Mouse (Mus musculus): Measurements from ENCODE around the gene Anapc16. TPM values are rescaled to one million over a fixed set of nuclear protein-coding genes. Genes with fewer than 3 reads are reported as not detected.
A peak's percentile ranks its signal among the peaks of the same experiment; 100 is the strongest.

Gene Anapc16
- total and polyA plus RNA-seq, 3 experiments: 53.7 to 61.5 TPM; not detected in 1

DNA sequence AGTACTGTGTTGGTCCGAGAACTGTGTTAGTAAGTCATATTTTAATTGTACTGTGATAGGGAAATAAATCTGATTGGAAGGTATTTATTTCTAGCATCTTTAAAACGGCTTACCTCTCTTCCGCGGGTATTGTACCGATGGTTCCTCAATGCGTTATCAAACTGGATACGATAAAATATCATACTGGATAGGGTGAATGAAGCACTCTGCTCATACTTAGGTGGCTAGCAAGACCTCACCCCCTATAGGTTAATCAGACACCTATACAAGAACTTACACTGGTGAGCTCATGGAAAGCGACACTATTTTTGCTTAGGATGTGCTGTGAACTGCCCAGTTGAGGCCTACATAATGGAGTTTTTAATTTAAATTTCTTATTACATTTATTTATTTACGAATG is 912 bp upstream of the Anapc16 start:
- Histone ChIP-seq H3K4me3 (ENCODE audit: control insufficient read depth in 1 of 2, insufficient read depth in 1 of 2, low read depth in 2 of 2, low read length in 2 of 2) (peak overlapping the region; percentile 68 to 73), H3K27me3 (ENCODE audit: control insufficient read depth in 1 of 2, insufficient read depth in 2 of 2, low read length in 2 of 2) (no peaks in the 10 kb centered on the region), H3K4me1 (ENCODE audit: control insufficient read depth in 1 of 2, insufficient read depth in 2 of 2, low read length in 2 of 2) (peaks cover 5 to 12% of the 10 kb centered on the region in 2 experiments), H3K9me3 (replicated peaks; ENCODE audit: insufficient read depth, low read length) (no peaks in the 10 kb centered on the region), H3K79me2 (ENCODE audit: control insufficient read depth, insufficient read depth, low read length, poor library complexity) (peaks cover 15% of the 10 kb centered on the region), H3K27ac (ENCODE audit: control insufficient read depth, low read depth, low read length) (peak overlapping the region; percentile 93), H3K36me3 (ENCODE audit: control insufficient read depth in 1 of 2, insufficient read depth in 2 of 2, low read length in 2 of 2) (peaks cover 0 to 19% of the 10 kb centered on the region in 2 experiments; a peak in 2 of 4 replicates), H3K9ac (ENCODE audit: control insufficient read depth, low read depth, low read length, poor library complexity, severe bottlenecking) (peak overlapping the region; percentile 72)
- TF ChIP-seq MXI1 (IDR thresholded peaks at IDR 0.05; ENCODE audit: low read depth, low read length) (no peak), GATA1 (IDR thresholded peaks at IDR 0.05; ENCODE audit: low read depth, low read length) (peak; percentile 51; the same call in 1 of the 2 replicates)
- peak; percentile 63 for DNase-seq (ENCODE audit: low read depth, low spot score)

DNA sequence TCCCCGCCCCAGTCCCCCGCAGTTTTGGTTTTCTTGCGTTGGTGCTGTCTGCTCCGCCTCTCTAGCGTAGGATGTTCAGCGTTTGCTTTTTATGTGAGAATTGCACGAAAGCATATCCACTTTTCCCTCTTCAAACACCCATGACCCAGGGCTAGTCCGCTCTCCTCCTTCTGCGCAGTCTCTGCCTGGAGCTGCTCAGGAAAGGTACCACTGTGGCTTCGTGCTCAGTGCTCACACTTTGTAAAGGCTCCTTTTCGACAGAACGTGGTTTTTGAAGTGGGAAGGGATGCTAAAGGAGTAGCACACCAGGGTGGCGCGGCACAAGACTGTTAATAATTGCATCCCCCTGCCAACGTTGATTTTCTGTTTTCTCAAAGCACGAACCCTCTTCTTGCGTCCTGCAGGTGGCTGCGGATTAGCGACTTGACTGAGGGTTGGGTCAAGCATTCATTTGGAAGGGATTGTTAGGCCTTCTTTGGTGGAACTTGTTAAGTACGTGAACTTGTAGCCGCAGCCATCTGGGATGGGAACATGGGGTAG is 348 bp upstream of the Anapc16 start:
- H3K4me3 ChIP-seq (ENCODE audit: control insufficient read depth in 1 of 2, insufficient read depth in 1 of 2, low read depth in 2 of 2, low read length in 2 of 2): peak overlapping the region; percentile 68 to 73
- no peaks in the 10 kb centered on the region for H3K9me3 ChIP-seq (replicated peaks; ENCODE audit: insufficient read depth, low read length)
- peak; percentile 13; the same call in 1 of the 2 replicates for TF ChIP-seq MAZ (IDR thresholded peaks at IDR 0.05; ENCODE audit: low read depth, low read length)
- TF ChIP-seq USF2 (IDR thresholded peaks at IDR 0.05; ENCODE audit: borderline replicate concordance in 1 of 2, insufficient read depth in 1 of 2, low read depth in 1 of 2, low read length in 2 of 2): no peak
- peak; percentile 88 for TF ChIP-seq POLR2AphosphoS2 (IDR thresholded peaks at IDR 0.05; ENCODE audit: low read length)
- TF ChIP-seq CHD1 (IDR thresholded peaks at IDR 0.05; ENCODE audit: low read depth, low read length): peak; percentile 85
- peak; percentile 84 for TF ChIP-seq MXI1 (IDR thresholded peaks at IDR 0.05; ENCODE audit: low read depth, low read length)
- TF ChIP-seq NELFE (IDR thresholded peaks at IDR 0.05; ENCODE audit: low read depth, low read length): peak; percentile 70
- peak; percentile 49 for TF ChIP-seq MAX (IDR thresholded peaks at IDR 0.05; ENCODE audit: low read length)
- peak; percentile 75 for TF ChIP-seq TBP (IDR thresholded peaks at IDR 0.05; ENCODE audit: low read depth, low read length)
- TF ChIP-seq ZNF384 (IDR thresholded peaks at IDR 0.05; ENCODE audit: low read depth, low read length): no peak
- no peak for TF ChIP-seq GATA1 (IDR thresholded peaks at IDR 0.05; ENCODE audit: low read depth, low read length)
- no peak for TF ChIP-seq UBTF (IDR thresholded peaks at IDR 0.05; ENCODE audit: borderline replicate concordance, insufficient read depth, low read depth, low read length)
- TF ChIP-seq SMC3 (IDR thresholded peaks at IDR 0.05; ENCODE audit: low read depth, low read length): no peak
- peak; percentile 60 for TF ChIP-seq SIN3A (IDR thresholded peaks at IDR 0.05; ENCODE audit: low read length)
- TF ChIP-seq TCF12 (IDR thresholded peaks at IDR 0.05; ENCODE audit: low read depth, low read length): peak; percentile 50; the same call in 1 of the 2 replicates
- peak; percentile 22; the same call in 1 of the 2 replicates for TF ChIP-seq ZMIZ1 (IDR thresholded peaks at IDR 0.05; ENCODE audit: low read depth, low read length)
- TF ChIP-seq EP300 (IDR thresholded peaks at IDR 0.05; ENCODE audit: low read depth in 1 of 2, low read length in 2 of 2): peak in 1 of 2 experiments; percentile 3; a peak in 2 of 4 replicates
- no peak for TF ChIP-seq CTCF (IDR thresholded peaks at IDR 0.05 in 2 of 3, conservative IDR thresholded peaks at IDR 0.05 in 1 of 3; ENCODE audit: control insufficient read depth in 1 of 3, insufficient read depth in 1 of 3, low read depth in 2 of 3, low read length in 3 of 3, poor library complexity in 1 of 3, severe bottlenecking in 1 of 3)
- TF ChIP-seq POLR2AphosphoS5 (IDR thresholded peaks at IDR 0.05; ENCODE audit: borderline replicate concordance, low read depth, low read length): peak; percentile 23; the same call in 1 of the 2 replicates
- TF ChIP-seq POLR2A (IDR thresholded peaks at IDR 0.05; ENCODE audit: control insufficient read depth in 1 of 2, insufficient read depth in 1 of 2, low read depth in 1 of 2, low read length in 2 of 2, poor library complexity in 1 of 2): peak; percentile 37 to 49
- peaks cover 16% of the 10 kb centered on the region for H3K79me2 ChIP-seq (ENCODE audit: control insufficient read depth, insufficient read depth, low read length, poor library complexity)
- H3K27me3 ChIP-seq (ENCODE audit: control insufficient read depth in 1 of 2, insufficient read depth in 2 of 2, low read length in 2 of 2): no peaks in the 10 kb centered on the region
- H3K4me1 ChIP-seq (ENCODE audit: control insufficient read depth in 1 of 2, insufficient read depth in 2 of 2, low read length in 2 of 2): peaks cover 7 to 16% of the 10 kb centered on the region in 2 experiments
- H3K9ac ChIP-seq (ENCODE audit: control insufficient read depth, low read depth, low read length, poor library complexity, severe bottlenecking): peak overlapping the region; percentile 72
- peaks cover 0 to 24% of the 10 kb centered on the region in 2 experiments; a peak in 2 of 4 replicates for H3K36me3 ChIP-seq (ENCODE audit: control insufficient read depth in 1 of 2, insufficient read depth in 2 of 2, low read length in 2 of 2)
- H3K27ac ChIP-seq (ENCODE audit: control insufficient read depth, low read depth, low read length): peak overlapping the region; percentile 93
- DNase-seq (ENCODE audit: low read depth, low spot score): no peak

Measured in MEL (cell line).